Mouse (Mus musculus): ENCODE data around the gene Rbpj. TPM values are rescaled to one million over a fixed set of nuclear protein-coding genes. Genes with fewer than 3 reads are reported as not detected.

Gene Rbpj
- polyA plus RNA-seq, 1 experiment from 2014 or later, result 35.8 TPM

DNA sequence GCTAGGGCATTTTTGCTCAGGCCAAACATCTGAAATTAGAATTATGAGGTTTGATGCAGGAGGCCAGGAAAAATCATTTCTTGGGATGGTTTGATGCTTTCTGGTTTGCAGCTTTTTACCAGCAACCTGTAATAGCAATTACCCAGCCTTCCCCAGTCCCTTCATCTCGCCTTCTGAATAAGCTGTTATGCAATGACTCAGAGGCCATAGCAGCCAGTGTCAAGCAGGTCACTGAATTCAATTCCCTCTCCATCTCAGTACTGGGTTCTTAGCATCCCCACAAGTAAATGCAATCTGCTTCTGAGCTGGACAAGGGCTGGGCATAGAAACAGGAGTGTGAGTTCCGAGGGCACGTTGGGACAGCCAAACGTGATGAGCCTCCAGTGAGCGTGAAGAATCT is 13.9 kb downstream of the Rbpj start:
- no peak for ATAC-seq (ENCODE audit: low read depth)
- H3K4me1 ChIP-seq (ENCODE audit: control insufficient read depth, insufficient read depth, low read length), result no peaks in the 10 kb centered on the region
- H3K4me2 ChIP-seq (ENCODE audit: low read depth, low read length), result no peak overlapping the region
- H3K9me3 ChIP-seq (ENCODE audit: control insufficient read depth, low read length), result no peaks in the 10 kb centered on the region
- no peaks in the 10 kb centered on the region for H3K36me3 ChIP-seq (ENCODE audit: control insufficient read depth, insufficient read depth, low read length)
- WGBS, result 62% methylated on average over 5 of the region's 5 CpGs
- no peak overlapping the region for H3K4me3 ChIP-seq (ENCODE audit: low read depth, low read length)
- H3K27ac ChIP-seq (ENCODE audit: low read depth, low read length), result no peak overlapping the region
- H3K9ac ChIP-seq (replicated peaks; ENCODE audit: low read depth, low read length), result no peak overlapping the region
- no peaks in the 10 kb centered on the region for H3K27me3 ChIP-seq (ENCODE audit: control insufficient read depth, insufficient read depth, low read length)

DNA sequence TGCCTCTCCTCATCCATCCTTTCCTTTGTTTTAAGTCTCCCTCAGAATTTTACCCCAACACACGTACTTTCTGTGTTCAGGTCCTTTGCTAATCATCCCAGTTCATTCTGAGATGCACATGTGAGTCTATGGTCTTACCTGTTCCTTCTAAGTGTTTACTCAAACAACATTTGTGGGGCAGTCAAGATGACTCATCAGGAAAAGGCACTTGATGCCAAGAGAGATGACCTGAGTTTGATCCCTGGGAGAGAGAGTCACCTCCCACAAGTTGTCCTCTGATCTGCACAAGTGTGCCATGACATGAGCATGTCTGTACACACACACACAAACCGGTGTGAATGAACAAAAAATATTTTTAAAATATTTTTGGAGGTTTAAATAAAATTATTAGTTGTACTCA is 15.1 kb downstream of the Rbpj start:
- no peaks in the 10 kb centered on the region for H3K36me3 ChIP-seq (ENCODE audit: control insufficient read depth, insufficient read depth, low read length)
- no peak overlapping the region for H3K9ac ChIP-seq (replicated peaks; ENCODE audit: low read depth, low read length)
- H3K4me3 ChIP-seq (ENCODE audit: low read depth, low read length), result no peak overlapping the region
- no peak overlapping the region for H3K4me2 ChIP-seq (ENCODE audit: low read depth, low read length)
- no peak for ATAC-seq (ENCODE audit: low read depth)
- H3K27ac ChIP-seq (ENCODE audit: low read depth, low read length), result no peak overlapping the region
- H3K9me3 ChIP-seq (ENCODE audit: control insufficient read depth, low read length), result no peaks in the 10 kb centered on the region
- H3K4me1 ChIP-seq (ENCODE audit: control insufficient read depth, insufficient read depth, low read length), result no peaks in the 10 kb centered on the region
- 92% methylated on average over 2 of the region's 2 CpGs for WGBS
- H3K27me3 ChIP-seq (ENCODE audit: control insufficient read depth, insufficient read depth, low read length), result no peaks in the 10 kb centered on the region

DNA sequence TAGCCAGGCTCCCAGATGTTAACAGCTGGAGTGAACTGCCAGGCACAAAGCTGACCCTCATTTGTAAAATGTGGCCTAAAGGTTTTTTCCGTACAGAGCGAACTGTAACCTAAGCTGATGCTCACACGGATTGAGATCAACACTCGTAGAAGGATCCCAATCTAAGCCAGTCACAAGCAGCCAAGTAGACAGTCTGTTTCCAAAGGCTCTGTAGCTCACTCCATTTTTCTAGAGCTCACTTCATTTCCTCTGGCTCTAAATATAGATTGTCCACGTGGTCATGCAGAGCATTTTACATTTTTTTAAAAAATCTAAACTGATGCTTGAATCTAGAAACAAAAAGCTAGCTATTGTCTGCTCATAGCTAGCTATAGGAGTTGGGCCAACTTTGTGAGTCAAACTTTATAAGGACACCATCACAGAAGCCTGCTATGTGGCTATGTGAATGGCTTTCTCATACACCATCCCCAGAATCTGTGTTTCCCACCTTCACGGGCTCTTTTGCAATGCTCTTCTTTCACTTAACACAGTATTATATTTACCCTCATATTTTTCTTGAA is 19.2 kb downstream of the Rbpj start:
- no peaks in the 10 kb centered on the region for H3K9me3 ChIP-seq (ENCODE audit: control insufficient read depth, low read length)
- no peak overlapping the region for H3K4me3 ChIP-seq (ENCODE audit: low read depth, low read length)
- H3K27ac ChIP-seq (ENCODE audit: low read depth, low read length), result no peak overlapping the region
- no peaks in the 10 kb centered on the region for H3K4me1 ChIP-seq (ENCODE audit: control insufficient read depth, insufficient read depth, low read length)
- no peaks in the 10 kb centered on the region for H3K27me3 ChIP-seq (ENCODE audit: control insufficient read depth, insufficient read depth, low read length)
- no peak for ATAC-seq (ENCODE audit: low read depth)
- no peaks in the 10 kb centered on the region for H3K36me3 ChIP-seq (ENCODE audit: control insufficient read depth, insufficient read depth, low read length)
- WGBS, result 89% methylated on average over 6 of the region's 6 CpGs
- no peak overlapping the region for H3K9ac ChIP-seq (replicated peaks; ENCODE audit: low read depth, low read length)
- H3K4me2 ChIP-seq (ENCODE audit: low read depth, low read length), result no peak overlapping the region

DNA sequence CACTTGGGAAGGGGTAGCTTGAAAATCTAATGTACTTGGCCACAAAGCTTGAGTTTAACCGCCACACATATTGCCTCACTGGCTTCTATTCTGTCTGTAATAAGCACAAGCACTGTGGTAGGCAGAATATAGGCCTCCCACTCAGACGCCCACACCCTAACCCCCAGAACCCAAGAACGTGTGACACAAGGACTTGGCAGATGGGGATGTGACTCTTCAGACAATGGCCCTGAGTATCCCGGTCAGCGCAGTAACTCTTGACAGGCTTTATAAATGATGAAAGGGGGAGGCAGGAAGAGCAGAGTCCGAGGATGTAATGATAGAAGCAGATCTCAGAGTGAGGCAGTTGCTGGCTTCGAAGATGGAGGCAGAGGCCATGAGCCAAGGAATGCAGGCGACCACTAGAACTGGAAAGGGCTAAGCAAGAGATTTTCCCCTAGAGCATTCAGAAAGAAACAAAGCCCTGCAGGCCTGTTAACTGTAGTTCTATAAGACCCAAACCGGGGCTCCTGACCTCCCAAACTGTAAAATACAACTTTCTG is 20.1 kb downstream of the Rbpj start:
- WGBS, result 66% methylated on average over 9 of the region's 9 CpGs
- Histone ChIP-seq H3K9me3 (ENCODE audit: control insufficient read depth, low read length) (no peaks in the 10 kb centered on the region), H3K4me3 (ENCODE audit: low read depth, low read length) (no peak overlapping the region), H3K27ac (ENCODE audit: low read depth, low read length) (no peak overlapping the region), H3K9ac (replicated peaks; ENCODE audit: low read depth, low read length) (no peak overlapping the region), H3K36me3 (ENCODE audit: control insufficient read depth, insufficient read depth, low read length) (no peaks in the 10 kb centered on the region), H3K27me3 (ENCODE audit: control insufficient read depth, insufficient read depth, low read length) (no peaks in the 10 kb centered on the region), H3K4me2 (ENCODE audit: low read depth, low read length) (no peak overlapping the region), H3K4me1 (ENCODE audit: control insufficient read depth, insufficient read depth, low read length) (no peaks in the 10 kb centered on the region)
- no peak for ATAC-seq (ENCODE audit: low read depth)

DNA sequence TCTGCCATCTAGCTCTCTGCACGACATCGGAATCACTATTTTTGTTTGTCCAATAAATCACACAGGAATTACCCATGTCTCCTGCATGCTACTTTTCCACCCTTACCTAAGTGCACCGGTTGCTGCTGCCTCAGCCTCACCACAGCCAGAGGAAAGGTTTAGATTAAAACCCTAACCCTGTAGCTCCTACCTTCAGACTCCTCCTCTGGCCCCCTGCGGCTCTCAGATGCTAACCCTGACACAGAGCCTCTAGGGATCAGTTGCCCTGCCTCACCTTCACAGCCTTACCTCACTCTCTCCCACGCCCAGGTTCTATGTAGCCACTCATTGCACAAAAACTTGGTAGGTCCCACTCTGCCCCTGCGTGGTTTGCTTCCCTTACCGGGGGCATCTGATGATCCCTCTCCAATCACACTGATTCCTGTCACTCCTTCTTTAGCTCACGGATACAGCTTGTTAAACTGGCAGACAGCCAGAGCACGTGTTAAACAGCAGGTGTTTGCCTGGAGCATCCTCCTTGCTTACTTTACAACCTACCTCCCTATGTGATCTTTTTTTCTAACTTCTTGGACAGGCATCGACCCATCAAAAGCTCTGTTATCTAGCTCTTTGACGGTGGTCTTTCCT is 21.1 kb downstream of the Rbpj start:
- 42% methylated on average over 11 of the region's 11 CpGs for WGBS
- peak; percentile 56; the same call in 1 of the 2 replicates for ATAC-seq (ENCODE audit: low read depth)

DNA sequence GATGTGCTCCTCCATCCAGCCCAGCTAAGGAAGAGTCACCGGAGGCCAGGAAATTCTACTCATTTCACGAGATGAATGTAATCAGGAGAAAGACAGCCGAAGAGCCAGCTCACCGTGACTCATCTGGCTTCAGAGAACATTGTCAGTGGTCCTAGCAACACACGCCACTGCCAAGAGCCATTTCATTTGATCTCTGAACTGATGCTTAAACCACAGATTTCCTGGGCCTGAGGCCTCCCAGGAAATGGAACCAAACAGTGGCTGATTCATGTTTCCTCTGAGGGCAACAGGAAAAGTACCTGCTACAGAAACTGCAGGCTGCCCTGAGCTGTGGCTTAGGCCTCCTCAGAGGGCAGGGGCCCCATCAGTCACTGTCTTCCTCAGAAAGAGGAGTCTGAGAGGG is 24.7 kb downstream of the Rbpj start:
- Histone ChIP-seq H3K36me3 (ENCODE audit: control insufficient read depth, insufficient read depth, low read length) (no peaks in the 10 kb centered on the region), H3K4me3 (ENCODE audit: low read depth, low read length) (no peak overlapping the region)
- WGBS, result 60% methylated on average over 5 of the region's 5 CpGs

More for the DNA sequence above, 21.1 kb downstream of the Rbpj start:
- Histone ChIP-seq H3K36me3 (ENCODE audit: control insufficient read depth, insufficient read depth, low read length) (no peaks in the 10 kb centered on the region), H3K27me3 (ENCODE audit: control insufficient read depth, insufficient read depth, low read length) (no peaks in the 10 kb centered on the region), H3K9me3 (ENCODE audit: control insufficient read depth, low read length) (no peaks in the 10 kb centered on the region), H3K4me3 (ENCODE audit: low read depth, low read length) (no peak overlapping the region), H3K27ac (ENCODE audit: low read depth, low read length) (no peak overlapping the region), H3K4me1 (ENCODE audit: control insufficient read depth, insufficient read depth, low read length) (no peaks in the 10 kb centered on the region), H3K4me2 (ENCODE audit: low read depth, low read length) (no peak overlapping the region), H3K9ac (replicated peaks; ENCODE audit: low read depth, low read length) (no peak overlapping the region)

DNA sequence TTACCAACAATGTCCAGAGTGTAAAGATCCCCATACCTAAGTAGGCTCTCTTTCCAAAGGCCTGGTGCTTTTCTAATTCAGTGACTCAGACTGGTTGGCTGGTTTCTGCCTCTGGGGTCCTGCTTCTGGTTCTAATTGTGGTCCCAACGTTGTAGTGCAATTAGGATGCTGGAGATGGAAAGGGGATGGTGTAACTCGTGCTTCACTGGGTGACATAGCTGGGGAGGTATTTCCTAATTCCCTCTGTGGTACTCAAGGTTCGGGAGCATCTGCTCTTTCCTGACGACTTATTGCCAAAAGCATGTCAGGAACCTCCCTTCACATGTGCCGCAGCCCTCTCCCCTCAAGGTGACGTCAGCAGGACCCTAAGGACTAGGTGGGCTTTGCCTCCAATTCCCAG is 27.8 kb downstream of the Rbpj start:
- no peaks in the 10 kb centered on the region for H3K9me3 ChIP-seq (ENCODE audit: control insufficient read depth, low read length)
- H3K36me3 ChIP-seq (ENCODE audit: control insufficient read depth, insufficient read depth, low read length), result no peaks in the 10 kb centered on the region
- ATAC-seq (ENCODE audit: low read depth), result no peak
- 64% methylated on average over 6 of the region's 6 CpGs for WGBS
- H3K9ac ChIP-seq (replicated peaks; ENCODE audit: low read depth, low read length), result no peak overlapping the region
- H3K4me1 ChIP-seq (ENCODE audit: control insufficient read depth, insufficient read depth, low read length), result no peaks in the 10 kb centered on the region
- H3K4me2 ChIP-seq (ENCODE audit: low read depth, low read length), result no peak overlapping the region
- no peak overlapping the region for H3K27ac ChIP-seq (ENCODE audit: low read depth, low read length)
- H3K27me3 ChIP-seq (ENCODE audit: control insufficient read depth, insufficient read depth, low read length), result no peaks in the 10 kb centered on the region
- no peak overlapping the region for H3K4me3 ChIP-seq (ENCODE audit: low read depth, low read length)

More for the DNA sequence above, 24.7 kb downstream of the Rbpj start:
- Histone ChIP-seq H3K9ac (replicated peaks; ENCODE audit: low read depth, low read length) (no peak overlapping the region), H3K27ac (ENCODE audit: low read depth, low read length) (no peak overlapping the region), H3K27me3 (ENCODE audit: control insufficient read depth, insufficient read depth, low read length) (no peaks in the 10 kb centered on the region), H3K4me1 (ENCODE audit: control insufficient read depth, insufficient read depth, low read length) (no peaks in the 10 kb centered on the region), H3K4me2 (ENCODE audit: low read depth, low read length) (no peak overlapping the region), H3K9me3 (ENCODE audit: control insufficient read depth, low read length) (no peaks in the 10 kb centered on the region)
- ATAC-seq (ENCODE audit: low read depth), result no peak

DNA sequence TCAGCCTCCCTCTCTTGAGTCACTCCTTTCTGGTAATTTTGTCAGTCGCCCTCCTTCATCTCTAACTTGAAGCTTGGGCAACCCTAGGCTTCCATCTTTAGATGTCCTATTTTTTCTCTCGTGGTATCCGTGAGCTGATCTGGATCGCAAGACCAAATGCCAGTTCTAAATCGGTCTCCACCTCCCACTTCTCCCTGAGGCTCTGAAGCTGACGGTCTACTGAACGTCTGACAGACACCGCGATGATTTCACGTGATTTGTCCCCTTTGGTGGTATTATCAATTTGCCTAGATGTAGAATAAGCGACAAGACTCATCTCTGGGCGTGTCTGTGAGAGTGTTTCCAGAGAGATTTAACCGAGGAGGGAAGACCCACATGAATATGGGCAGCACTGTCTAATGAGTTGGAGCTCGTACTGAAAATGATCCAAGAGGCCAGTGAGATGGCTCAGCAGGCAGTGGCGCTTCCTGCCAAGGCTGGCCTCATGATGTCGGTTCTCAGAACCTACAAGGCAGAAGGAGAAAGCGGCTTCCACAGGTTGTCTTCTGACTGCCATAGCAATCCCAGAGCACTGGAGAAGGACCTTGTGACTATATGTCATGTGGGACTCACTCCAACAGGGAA is 28.7 kb downstream of the Rbpj start:
- no peaks in the 10 kb centered on the region for H3K4me1 ChIP-seq (ENCODE audit: control insufficient read depth, insufficient read depth, low read length)
- no peak overlapping the region for H3K9ac ChIP-seq (replicated peaks; ENCODE audit: low read depth, low read length)
- no peaks in the 10 kb centered on the region for H3K9me3 ChIP-seq (ENCODE audit: control insufficient read depth, low read length)
- no peaks in the 10 kb centered on the region for H3K27me3 ChIP-seq (ENCODE audit: control insufficient read depth, insufficient read depth, low read length)
- H3K36me3 ChIP-seq (ENCODE audit: control insufficient read depth, insufficient read depth, low read length), result no peaks in the 10 kb centered on the region
- WGBS, result 92% methylated on average over 17 of the region's 17 CpGs
- no peak overlapping the region for H3K4me3 ChIP-seq (ENCODE audit: low read depth, low read length)
- no peak overlapping the region for H3K27ac ChIP-seq (ENCODE audit: low read depth, low read length)
- H3K4me2 ChIP-seq (ENCODE audit: low read depth, low read length), result no peak overlapping the region
- ATAC-seq (ENCODE audit: low read depth), result no peak

DNA sequence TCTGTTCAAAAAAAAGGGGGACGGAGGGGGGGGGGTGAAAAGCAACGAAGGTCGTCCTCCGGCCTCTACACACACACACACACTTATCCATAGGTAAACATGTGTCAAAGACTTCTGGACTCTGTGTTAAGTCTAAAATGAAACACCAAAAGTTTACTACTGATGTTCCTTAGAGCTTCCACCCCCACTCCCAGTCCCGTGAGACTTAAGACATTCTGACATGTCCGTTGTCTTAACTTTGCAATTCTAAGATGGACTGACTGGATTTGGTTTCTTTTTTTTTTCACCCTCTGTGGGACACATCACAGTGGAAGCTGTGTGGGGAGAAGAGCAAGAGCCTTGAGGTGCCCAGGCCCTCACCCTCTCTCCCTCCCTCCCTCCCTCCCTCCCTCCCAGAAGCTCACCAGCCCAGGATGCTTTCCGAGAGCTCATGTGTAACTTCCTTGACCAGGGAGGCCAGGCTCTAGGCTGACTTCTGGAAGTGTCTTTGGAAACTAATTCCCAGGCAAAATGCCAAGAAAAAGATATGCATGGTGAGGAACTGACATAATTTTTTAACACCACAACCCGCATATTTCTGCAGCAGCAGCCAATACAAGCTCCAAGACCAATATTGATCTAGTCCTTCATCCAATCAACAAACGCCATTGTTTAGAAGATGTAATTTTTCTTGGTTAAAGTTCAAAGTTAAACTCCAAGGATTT is 31.0 kb downstream of the Rbpj start:
- H3K4me3 ChIP-seq (ENCODE audit: low read depth, low read length), result no peak overlapping the region
- no peaks in the 10 kb centered on the region for H3K27me3 ChIP-seq (ENCODE audit: control insufficient read depth, insufficient read depth, low read length)
- no peak overlapping the region for H3K27ac ChIP-seq (ENCODE audit: low read depth, low read length)
- no peak overlapping the region for H3K9ac ChIP-seq (replicated peaks; ENCODE audit: low read depth, low read length)
- H3K36me3 ChIP-seq (ENCODE audit: control insufficient read depth, insufficient read depth, low read length), result no peaks in the 10 kb centered on the region
- no peaks in the 10 kb centered on the region for H3K9me3 ChIP-seq (ENCODE audit: control insufficient read depth, low read length)
- no peak for ATAC-seq (ENCODE audit: low read depth)
- 87% methylated on average over 9 of the region's 9 CpGs for WGBS
- H3K4me2 ChIP-seq (ENCODE audit: low read depth, low read length), result no peak overlapping the region
- no peaks in the 10 kb centered on the region for H3K4me1 ChIP-seq (ENCODE audit: control insufficient read depth, insufficient read depth, low read length)
